Mouse (Mus musculus): ENCODE data around the gene Lrrc29. TPM values are rescaled to one million over a fixed set of nuclear protein-coding genes. Genes with fewer than 3 reads are reported as not detected.

Gene Lrrc29
- polyA plus RNA-seq, 3 experiments from 2014 or later, result 1.8 to 4.2 (median 3.2) TPM

DNA sequence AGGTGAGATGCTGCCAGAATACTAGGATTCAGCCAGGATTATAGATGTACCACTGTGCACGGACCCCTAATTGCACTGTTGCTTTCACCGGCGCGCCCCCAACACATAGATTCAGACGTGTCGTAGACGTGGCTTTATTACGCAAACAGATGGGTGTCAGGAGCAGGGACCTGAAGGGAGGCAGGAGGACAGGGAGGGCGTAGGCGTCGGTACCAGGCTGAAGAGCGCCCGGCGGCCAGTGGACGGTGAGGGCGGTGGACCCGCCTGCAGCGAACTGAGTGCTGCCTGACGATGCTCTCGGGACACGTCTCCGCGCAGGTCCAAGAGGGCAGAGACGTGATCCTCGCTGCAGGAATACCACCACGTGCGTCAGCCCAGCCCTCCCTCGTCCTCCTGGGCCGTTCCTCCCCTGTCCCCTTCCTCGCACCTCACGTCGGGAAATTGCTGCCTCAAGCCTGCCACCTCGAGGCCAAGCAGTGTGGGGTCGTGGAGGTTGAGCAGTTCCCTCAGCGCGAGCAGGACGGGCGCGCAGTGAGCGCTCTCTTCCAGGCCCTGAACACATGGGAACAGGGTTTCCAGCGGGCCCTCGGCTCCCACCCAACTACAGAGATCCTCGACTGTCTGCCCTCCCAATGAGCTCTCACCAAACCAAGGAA is 36.1 kb downstream of the Lrrc29 start, which contains the start of gene 4931428F04Rik:
4931428F04Rik (minus strand) TSS at position 60 of the 656 bp plus-strand sequence.
- ATAC-seq, result no peak

DNA sequence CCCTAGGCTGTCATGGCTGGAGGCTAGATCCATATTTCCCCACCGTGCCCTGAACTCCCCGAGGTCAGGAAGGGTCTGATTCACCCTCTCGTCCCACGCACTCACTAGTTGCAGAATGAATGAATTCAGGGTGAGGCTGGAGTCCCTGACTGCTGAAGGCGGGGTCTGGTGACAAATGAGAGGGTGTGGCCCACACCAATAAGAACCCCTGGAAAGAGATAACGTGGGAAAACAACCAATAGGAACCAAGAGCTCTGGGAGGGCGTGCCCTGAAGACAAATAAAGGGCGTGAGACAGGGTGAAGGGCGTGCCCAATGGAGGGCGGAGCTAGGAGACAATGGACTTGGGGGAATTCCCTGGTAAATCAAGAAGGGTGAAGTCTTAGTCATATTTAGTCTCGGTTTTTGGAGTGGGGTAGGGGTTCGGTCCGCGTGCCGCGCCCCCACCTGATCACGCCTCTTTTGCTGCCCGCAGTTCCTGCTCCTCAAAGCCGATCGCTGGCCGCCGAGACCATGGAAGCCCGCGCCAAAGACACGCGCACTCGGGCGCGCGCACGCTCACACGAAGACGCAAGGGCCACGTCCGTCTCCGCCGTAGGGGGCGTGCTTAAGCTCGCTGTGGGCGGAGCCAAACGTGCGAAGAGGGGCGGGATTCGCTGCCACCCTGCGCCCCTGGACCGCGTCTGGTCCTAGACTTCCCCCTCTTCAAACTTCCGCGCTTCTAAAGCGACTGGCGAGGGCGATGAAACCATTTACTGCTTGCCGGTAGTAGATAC is 36.9 kb downstream of the Lrrc29 start:
- peak; percentile 91 for ATAC-seq

DNA sequence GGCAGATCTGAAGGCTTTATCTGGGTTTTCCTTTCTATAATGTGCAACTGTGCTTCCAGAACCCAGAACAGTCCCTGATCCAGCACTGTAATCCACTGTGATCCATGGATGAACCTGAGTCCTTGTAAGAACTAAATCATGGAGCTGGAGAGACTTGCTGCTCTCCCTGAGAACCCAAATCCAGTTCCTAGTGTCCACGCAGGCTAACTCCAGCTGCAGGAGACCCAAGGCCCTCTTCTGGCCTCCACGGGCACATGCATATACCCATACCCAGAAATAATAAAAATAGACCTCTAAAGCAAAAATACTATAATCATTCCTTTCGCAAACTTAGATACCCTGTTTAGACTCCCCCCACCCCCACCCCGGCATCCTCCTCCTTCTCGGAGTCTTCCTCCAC is 37.8 kb downstream of the Lrrc29 start:
- ATAC-seq, result no peak

- no peak for ATAC-seq
These were observed 39.2 kb downstream of the Lrrc29 start for GRCm38 (mm10) chr8:105286907-105287306.

DNA sequence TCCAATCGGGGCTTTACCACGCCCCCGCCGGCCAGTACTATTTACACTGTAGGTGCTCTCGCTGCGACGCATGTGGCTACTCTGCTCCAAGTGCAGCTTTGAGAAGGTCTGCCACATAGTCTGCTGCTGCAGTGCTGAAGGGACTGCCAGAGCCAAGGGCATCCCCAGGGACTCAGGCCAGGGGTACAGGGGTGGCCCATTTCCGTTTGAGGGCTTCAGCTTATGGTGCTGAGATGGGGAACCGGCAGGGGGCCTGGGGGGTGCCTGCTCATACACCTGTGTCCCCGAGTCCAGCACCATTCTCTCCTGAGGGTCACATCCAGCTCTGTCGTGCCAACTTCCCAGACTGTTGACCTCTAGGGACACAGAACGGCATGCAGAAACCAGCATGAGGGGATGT is 40.6 kb downstream of the Lrrc29 start:
- no peak for ATAC-seq

DNA sequence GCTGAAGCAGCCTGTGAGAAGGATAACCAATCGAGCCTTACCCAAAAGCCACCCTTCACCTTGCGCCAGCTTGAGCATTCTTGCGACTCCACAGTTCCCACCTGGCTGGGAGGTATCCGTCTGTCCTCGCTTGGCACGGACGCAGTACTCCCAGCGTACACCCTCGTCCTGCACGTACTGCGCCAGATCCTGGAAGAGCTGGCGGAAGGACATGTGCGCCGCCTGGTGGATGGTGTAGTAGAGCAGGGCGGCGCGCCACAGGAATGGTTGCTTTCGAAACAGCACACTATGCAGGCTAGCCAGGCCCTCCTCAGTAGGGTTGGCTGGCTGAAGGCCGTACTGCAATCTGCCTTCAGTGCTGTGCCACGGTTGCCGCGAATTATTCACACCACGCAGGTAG is 43.0 kb downstream of the Lrrc29 start:
- ATAC-seq, result peak; percentile 63

GRCm38 (mm10) chr8:105282239-105282638 is 43.8 kb downstream of the Lrrc29 start:
- ATAC-seq, result no peak

- no peak for ATAC-seq
These were observed 44.3 kb downstream of the Lrrc29 start for GRCm38 (mm10) chr8:105281821-105282220.

GRCm38 (mm10) chr8:105280567-105280966 is 45.5 kb downstream of the Lrrc29 start:
- ATAC-seq, result no peak

DNA sequence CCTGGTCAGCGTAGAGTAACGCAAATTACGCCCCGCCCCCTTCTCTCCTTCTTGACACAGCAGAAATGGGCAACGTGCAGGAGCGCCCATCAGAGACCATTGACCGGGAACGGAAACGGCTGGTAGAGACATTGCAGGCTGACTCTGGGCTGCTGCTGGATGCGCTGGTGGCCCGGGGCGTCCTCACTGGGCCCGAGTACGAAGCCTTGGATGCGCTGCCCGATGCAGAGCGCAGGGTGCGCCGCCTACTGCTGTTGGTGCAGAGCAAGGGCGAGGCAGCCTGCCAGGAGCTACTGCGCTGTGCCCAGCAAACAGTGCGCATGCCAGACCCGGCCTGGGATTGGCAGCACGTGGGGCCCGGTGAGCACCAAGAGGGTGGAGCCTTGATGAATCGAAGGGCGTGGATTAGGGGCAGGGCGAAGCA is 47.2 kb downstream of the Lrrc29 start:
- peak; percentile 61 for ATAC-seq

DNA sequence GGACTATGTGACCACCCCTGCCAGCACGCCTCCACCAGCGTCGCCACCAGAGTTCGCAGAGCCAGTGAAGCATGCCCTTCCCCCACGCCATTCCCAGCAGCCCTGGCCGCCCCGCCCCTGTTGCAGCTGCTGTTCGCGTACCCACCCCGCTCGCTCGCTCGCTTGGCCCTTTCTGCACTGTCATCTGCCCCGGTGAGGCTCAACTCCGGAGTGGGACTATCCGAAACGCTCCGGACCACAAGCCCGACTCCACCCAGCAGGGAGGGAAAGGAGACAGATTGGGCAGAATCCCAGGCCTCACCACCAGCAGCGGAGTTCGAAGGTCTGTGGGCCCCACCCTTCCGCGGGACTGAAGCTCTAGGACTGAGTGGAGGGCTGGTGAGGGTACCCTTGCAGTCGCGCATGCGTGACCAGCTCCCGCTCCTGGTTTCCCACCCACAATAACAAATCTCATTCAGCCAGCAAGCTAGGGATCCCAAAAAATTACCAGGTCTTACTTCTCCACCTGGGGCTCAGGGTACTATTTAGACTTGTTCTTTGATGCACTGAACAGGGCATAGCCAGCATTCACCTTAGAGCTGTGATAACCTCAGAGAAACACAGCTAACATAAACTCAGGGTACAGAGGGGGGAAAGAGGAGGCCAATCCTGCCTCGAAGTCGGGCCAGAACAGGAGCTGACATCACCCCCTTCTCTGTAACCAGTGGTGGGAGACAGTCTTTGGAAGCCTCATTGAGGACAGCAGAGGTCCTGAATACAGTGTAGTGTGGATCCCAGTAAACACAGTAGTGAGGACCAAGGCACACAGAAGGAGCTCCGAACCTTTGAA is 49.6 kb downstream of the Lrrc29 start:
- no peak for ATAC-seq

GRCm38 (mm10) chr8:105275840-105276239 is 50.2 kb downstream of the Lrrc29 start, which contains the start of gene Nol3:
Gene Nol3 (plus strand): TSS chr8:105276140.
- no peak for ATAC-seq

- no peak for ATAC-seq
These were observed 50.7 kb downstream of the Lrrc29 start for GRCm38 (mm10) chr8:105275387-105275786.

DNA sequence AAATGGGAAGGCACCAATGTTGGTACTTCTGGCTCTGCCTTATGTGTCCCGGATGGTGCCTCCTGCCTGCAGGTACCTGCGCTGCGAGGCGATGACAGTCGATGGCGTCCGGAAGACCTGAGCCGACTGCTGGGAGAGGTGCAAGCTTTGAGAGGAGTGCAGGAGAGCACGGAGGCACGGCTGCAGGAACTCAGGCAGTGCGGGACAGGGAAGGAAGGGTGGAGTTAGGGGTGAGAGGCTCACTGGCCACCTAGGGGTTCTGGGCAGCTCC is 55.2 kb downstream of the Lrrc29 start:
- no peak for ATAC-seq

- no peak for ATAC-seq
These were observed 55.8 kb downstream of the Lrrc29 start for GRCm38 (mm10) chr8:105270101-105270915.

- ATAC-seq, result no peak
These were observed 56.6 kb downstream of the Lrrc29 start, which contains the start of gene Hsf4 for GRCm38 (mm10) chr8:105269461-105269947. Gene Hsf4 (plus strand): TSS chr8:105269801.

DNA sequence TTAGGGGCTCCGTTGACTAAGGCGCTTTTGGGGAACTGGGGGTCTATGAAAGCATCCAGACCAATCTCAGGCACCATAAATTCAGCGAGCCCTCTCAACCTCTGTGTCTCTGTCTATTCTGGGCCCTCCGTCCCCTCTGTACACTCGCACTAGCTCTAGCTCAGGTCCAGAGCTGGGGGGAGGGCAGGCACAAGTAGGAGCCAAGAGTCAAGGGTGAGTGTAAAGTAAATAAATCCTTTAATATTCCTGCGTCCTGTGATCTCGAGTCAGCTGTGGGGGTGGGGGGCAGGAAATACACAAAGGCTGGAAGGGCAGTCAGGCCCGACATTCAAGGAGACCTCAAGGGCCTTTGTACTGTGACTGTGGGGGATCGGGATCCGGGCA is 57.0 kb downstream of the Lrrc29 start:
- no peak for ATAC-seq

GRCm38 (mm10) chr8:105268342-105269074 is 57.6 kb downstream of the Lrrc29 start:
- no peak for ATAC-seq

GRCm38 (mm10) chr8:105266775-105267174 is 59.3 kb downstream of the Lrrc29 start:
- peak; percentile 45 for ATAC-seq

DNA sequence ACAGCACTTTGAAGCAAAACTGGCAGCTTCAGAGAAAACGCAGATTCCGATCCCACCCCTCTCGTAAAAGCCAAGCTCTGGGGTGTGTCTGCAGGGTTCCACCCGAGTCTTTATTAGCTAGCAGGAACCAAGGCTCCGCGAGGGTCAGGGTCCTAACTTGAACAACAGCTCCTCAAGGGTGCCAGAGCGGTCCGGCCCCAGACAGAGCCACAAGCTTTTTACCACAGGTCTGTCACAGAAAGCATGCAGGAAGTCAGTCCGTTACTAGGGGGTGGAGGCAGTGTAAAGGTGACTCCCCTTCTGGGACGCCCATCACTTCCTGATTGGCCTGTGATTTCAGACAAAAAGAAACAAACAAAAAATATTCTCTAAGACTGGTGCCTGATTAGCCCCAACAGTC is 61.0 kb downstream of the Lrrc29 start:
- peak; percentile 78 for ATAC-seq
